Mouse (Mus musculus) right cerebral cortex, postnatal 4 days (tissue): ENCODE measurements around the gene Acaa1a.
"Not testable (repeated sequence)": the region's sequence is repeated elsewhere in the genome, so short reads cannot be mapped to it uniquely, and the experiment has no call there.

Experiments used
- DNase-seq: peaks from one replicate; pipeline ENCODE4 v3.0.0-alpha.2; 2022

Gene Acaa1a

GRCm38 (mm10) chr9:119340212-119340580, 720 bp downstream of the Acaa1a start:
- no peak for DNase-seq

GRCm38 (mm10) chr9:119340909-119341816, 1.7 kb downstream of the Acaa1a start, which contains the start of gene Myd88:
Myd88 (minus strand) TSS chr9:119341411.
- peak; percentile 86 for DNase-seq

GRCm38 (mm10) chr9:119342728-119343127, 3.3 kb downstream of the Acaa1a start:
- no peak for DNase-seq

GRCm38 (mm10) chr9:119346376-119346775, 6.9 kb downstream of the Acaa1a start:
- no peak for DNase-seq

GRCm38 (mm10) chr9:119350531-119350930, 11.1 kb downstream of the Acaa1a start:
- no peak for DNase-seq

GRCm38 (mm10) chr9:119350947-119351705, 11.7 kb downstream of the Acaa1a start:
- no peak for DNase-seq

- DNase-seq, result peak; percentile 81
These were observed 12.6 kb downstream of the Acaa1a start for GRCm38 (mm10) chr9:119352060-119352459.

GRCm38 (mm10) chr9:119353926-119354325, 14.4 kb downstream of the Acaa1a start:
- DNase-seq, result no peak

- no peak for DNase-seq
These were observed 16.5 kb downstream of the Acaa1a start for GRCm38 (mm10) chr9:119355943-119356342.

GRCm38 (mm10) chr9:119357331-119358057, 18.0 kb downstream of the Acaa1a start, which contains the start of gene Xylb:
Xylb (plus strand) TSS chr9:119357381.
- DNase-seq, result peak; percentile 84

GRCm38 (mm10) chr9:119358058-119358429, 18.6 kb downstream of the Acaa1a start:
- DNase-seq, result no peak

- DNase-seq, result no peak
These were observed 21.9 kb downstream of the Acaa1a start for GRCm38 (mm10) chr9:119361416-119361815.

GRCm38 (mm10) chr9:119363229-119363628, 23.8 kb downstream of the Acaa1a start:
- DNase-seq, result no peak

- DNase-seq, result no peak
These were observed 25.8 kb downstream of the Acaa1a start, which contains the start of gene Slc22a14 for GRCm38 (mm10) chr9:119365284-119365683. Slc22a14 (minus strand) TSS chr9:119365553.

- no peak for DNase-seq
These were observed 28.9 kb downstream of the Acaa1a start for GRCm38 (mm10) chr9:119368367-119368766.

GRCm38 (mm10) chr9:119370770-119371169, 31.3 kb downstream of the Acaa1a start:
- DNase-seq, result not testable (repeated sequence)

- DNase-seq, result no peak
These were observed 31.8 kb downstream of the Acaa1a start for GRCm38 (mm10) chr9:119371251-119371650.

GRCm38 (mm10) chr9:119375008-119375407, 35.5 kb downstream of the Acaa1a start:
- no peak for DNase-seq

- DNase-seq, result no peak
These were observed 36.1 kb downstream of the Acaa1a start for GRCm38 (mm10) chr9:119375556-119375955.

GRCm38 (mm10) chr9:119378231-119378630, 38.8 kb downstream of the Acaa1a start:
- no peak for DNase-seq

- no peak for DNase-seq
These were observed 43.1 kb downstream of the Acaa1a start for GRCm38 (mm10) chr9:119382603-119383002.

- DNase-seq, result no peak
These were observed 49.5 kb downstream of the Acaa1a start for GRCm38 (mm10) chr9:119388956-119389355.

- DNase-seq, result no peak
These were observed 50.7 kb downstream of the Acaa1a start for GRCm38 (mm10) chr9:119390214-119390613.
